Mouse (Mus musculus) cortical plate, adult 2 months (tissue): ENCODE data around the gene BC052040.

Experiments
- CTCF ChIP-seq: fragments of 200-500 bp; IDR thresholded peaks from 2 replicates; pipeline ENCODE4 v1.5.1; 2011; ENCODE audit warnings: mild to moderate bottlenecking, control low read depth, low read length; ENCODE audit not compliant: insufficient read depth; ENCODE audit errors: extremely low read depth
- POLR2A ChIP-seq: fragments of 200-500 bp; IDR thresholded peaks from 2 replicates; pipeline ENCODE4 v1.6.1; 2011; ENCODE audit warnings: mild to moderate bottlenecking, low read length, control low read depth; ENCODE audit not compliant: insufficient read depth; ENCODE audit errors: extremely low read depth

- TF ChIP-seq CTCF, result no peak
- no peak for TF ChIP-seq POLR2A
Observed at GRCm38 (mm10) chr2:115723452-115723851, 141.9 kb downstream of the BC052040 start.
